Mouse (Mus musculus): ENCODE results near the gene Stk32c.

DNA sequence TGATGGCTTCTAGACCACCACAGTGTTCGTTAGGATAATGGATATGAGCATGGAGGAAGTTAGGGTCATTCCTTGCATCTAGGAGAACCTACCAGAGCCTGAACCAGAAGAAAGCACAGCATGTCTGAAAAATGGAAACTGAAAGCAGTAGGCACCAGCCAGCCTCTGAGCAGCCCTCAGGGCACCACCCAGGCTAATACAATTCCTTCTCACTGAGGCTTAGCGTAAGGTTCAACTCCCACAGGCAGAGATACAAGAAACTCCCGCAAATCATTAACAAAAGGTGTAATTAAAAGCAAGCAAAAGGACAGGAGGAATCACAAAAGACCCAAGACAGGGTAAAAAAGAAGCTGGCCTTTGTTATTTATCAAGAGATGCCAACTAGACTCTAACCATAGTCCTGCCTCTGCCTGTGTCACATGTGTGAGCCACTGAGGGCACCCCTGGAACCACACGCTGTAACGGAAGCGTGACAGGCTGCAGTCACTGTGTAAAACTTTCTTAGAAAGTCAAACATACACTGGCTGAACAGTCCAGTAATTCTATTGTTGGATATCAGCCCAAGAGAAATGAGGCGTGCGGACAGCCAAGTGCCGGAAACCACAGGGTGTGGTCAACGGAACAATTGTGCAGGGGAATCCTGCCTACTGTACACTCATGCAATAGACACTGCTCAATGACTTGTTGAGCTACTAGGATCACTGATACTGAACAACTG, 56.6 kb downstream of the Stk32c start:
- TF ChIP-seq CTCF (conservative IDR thresholded peaks at IDR 0.05; ENCODE audit: low read length) (no peak), NANOG (IDR thresholded peaks at IDR 0.05; ENCODE audit: borderline replicate concordance, low read length) (no peak), POU5F1 (IDR thresholded peaks at IDR 0.05; ENCODE audit: borderline replicate concordance, low read length) (no peak)
